Mouse (Mus musculus) telencephalon, adult 2 months (tissue): Measurements from ENCODE around the gene Kcnj1.

Experiments
- DNase-seq: peaks from one replicate; pipeline ENCODE4 v3.0.0-alpha.2; 2011; ENCODE audit warnings: low read depth, low spot score

The Kcnj1 gene

DNA sequence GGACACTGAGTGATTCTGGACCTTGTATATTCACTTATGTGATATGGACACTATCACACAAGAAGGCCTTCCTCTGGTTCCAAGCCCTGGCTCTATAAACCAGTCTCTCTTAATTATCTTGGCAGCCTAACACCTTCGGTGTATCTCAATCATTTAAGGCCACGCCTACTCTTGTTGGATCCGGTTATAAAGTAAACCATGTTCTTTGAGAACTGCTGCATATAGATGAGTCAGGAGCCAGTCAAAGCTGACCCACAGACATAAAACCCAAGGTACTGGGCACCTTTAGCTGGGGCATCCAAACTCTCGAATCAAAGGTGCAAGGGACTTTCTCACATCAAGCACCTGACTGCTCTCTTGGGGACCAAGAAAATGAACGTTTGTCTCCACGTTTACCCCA lies at the start of gene Kcnj1:
Gene Kcnj1, plus strand, starts transcription at position 292 of the 400 bp plus-strand sequence.
- DNase-seq = no peak

DNA sequence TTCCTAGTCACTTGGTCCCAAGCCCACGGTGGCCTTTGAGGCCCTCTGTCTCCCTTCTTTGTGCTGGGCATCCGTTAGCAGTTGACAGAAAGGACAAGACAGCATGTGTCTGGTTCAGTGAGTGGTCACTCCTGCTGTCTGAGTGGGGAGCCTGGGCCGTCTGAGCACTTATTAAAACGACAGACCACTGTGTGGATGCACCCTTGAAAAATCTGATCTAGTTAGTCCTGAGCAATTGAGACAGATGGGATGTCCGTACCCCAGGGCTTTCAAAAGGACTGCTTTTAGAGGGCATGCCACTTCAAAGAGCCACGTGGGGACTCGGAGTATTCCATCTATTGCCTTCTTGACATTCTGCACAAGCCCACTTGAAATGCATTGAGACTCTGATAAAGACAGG lies 48.7 kb upstream of the Kcnj1 start:
- no peak for DNase-seq

GRCm38 (mm10) chr9:32328777-32329176 lies 43.5 kb upstream of the Kcnj1 start:
- DNase-seq = no peak

DNA sequence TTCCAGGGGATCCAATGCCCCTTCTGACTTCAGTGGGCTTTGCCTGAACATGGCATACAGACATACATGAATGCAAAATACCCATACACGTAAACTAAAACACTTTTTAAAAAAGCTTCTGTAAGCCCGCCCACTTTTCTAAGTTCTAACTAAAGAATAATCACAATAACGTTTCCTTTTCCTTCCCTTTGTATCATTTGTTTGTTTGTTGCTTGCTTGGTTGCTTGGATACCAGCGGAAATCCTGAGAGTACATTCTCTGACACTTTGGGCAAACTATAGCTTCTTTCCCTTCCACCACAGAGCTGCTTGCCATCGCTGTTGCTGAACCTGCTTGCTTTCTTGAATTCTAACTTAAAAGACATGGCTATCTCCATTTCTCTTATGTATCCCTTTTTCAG lies 41.1 kb upstream of the Kcnj1 start:
- no peak for DNase-seq

GRCm38 (mm10) chr9:32335389-32336150 lies 36.7 kb upstream of the Kcnj1 start:
- no peak for DNase-seq

DNA sequence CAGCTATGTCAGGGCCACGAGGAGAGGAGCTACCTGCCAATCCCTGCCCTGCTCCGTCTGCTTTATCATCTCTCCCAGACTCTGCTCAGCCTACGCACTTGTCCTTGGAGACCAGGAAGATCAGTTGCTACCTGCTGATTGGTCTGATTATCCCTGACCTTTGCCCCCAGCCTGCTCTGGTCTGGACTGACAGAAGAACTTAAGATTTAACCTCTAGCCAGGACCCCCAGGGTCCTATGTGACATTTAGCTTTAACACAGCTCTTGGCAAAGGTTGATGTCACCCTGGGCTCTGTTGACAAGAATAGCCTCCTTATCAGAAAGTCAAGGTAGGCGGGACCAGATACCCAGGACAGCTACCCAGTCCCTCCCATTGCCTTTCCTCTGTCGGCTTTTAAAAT lies 31.5 kb upstream of the Kcnj1 start:
- no peak for DNase-seq

- DNase-seq = no peak
Measured at GRCm38 (mm10) chr9:32342929-32343328, 29.4 kb upstream of the Kcnj1 start.

- no peak for DNase-seq
Measured at GRCm38 (mm10) chr9:32344051-32344450, 28.2 kb upstream of the Kcnj1 start, which contains the start of gene Kcnj5. Gene Kcnj5, minus strand, starts transcription at chr9:32344350.

DNA sequence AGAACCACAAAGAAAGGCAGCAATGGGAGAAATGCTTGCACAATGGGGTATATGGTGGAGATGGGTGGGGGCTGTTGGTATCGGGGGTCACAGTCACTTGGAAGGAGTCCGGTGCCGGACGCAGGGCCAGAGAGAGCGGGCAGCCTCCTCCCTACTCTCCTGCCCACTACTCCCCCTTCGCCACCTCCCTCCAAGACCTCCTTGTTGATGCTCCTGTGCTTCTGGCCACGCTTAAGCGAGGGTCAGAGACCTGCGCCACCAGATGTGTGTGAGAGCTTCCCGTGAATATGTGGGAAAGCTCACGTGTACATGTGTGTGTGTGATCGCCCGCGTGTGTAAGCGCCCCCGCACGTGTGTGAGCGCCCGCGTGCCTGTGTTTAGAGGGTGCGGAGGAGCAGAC lies 27.8 kb upstream of the Kcnj1 start:
- DNase-seq = peak; percentile 4

DNA sequence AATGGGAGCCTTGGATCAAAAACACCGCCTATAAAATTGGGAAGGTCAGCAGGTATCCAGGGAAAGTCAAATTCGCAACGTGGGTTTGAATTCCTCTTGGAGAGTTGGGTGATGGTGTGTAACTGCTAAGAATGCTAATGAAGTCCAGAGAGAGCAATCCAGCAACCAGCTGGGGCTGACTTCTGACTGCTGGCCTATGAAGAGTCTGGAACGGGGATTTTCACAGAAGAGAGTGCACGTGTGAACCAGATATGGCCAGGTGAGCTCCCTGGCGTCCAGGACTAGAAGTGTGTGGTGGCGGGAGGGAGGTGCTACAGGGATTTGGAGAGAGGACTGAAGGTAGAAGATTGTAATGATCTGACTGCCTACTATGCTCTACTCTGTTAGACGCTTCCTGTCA lies 24.2 kb upstream of the Kcnj1 start:
- DNase-seq = no peak

GRCm38 (mm10) chr9:32349344-32349743 lies 22.9 kb upstream of the Kcnj1 start:
- DNase-seq = no peak

DNA sequence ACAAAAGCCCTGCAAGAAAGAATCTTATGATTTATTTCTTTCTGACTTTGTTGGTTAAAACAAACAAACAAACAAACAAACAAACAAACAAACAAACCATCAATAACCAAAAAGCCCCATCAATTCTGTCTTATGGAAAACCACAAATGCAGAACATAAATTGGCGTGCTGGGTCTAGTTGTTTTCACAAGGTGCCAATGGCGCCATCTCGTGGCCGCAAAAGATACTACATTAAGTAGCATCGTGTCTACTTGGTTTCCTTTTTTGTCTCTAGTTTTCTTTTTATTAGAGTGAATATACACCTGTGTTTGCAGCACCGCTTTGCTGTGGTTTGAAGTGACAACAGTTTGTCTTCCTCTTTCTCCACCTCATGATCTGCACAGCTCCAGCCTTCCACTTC lies 22.0 kb upstream of the Kcnj1 start:
- DNase-seq = peak; percentile 38

GRCm38 (mm10) chr9:32360770-32361169 lies 11.5 kb upstream of the Kcnj1 start:
- DNase-seq = no peak

- DNase-seq = no peak
Measured at GRCm38 (mm10) chr9:32368812-32369211, 3.5 kb upstream of the Kcnj1 start.

DNA sequence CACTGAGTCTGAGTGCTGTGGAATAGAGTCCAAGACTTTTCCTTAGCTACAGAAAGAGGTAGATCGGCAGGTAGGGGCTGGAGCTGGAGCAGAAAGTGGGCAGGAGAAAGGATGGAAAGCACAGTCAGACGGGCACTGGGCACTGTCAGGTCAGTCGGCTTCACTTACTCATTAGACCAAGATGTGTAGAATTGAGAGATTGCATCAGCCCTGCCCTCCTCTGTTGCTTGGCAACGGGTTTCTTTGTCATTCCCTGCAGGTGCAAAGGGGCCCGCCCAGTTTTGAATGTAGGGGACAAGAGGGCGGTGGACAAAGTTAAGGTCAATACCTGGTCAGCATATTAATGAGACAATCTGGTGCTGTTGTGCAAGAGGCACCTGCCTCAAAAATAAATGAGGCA lies 2.9 kb upstream of the Kcnj1 start:
- no peak for DNase-seq

DNA sequence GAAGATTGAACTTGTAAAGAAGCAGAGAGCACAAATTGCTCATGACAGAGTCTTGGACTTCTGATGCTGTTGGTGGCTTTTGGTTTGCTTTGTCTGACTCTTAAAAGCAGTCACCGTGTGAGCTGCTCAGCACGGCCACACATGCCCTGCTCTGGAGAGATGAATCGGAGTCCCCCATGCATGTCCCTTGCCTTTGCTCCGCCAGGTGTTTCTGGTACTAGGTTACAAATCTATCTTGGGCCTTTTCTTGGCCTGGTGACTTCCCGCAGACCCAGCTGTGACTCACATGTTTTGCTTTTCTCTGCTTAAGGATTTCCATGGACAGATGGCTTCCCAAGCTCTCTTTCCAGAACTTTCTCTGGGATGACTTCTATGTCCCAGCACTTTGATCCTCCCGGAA lies 1.4 kb downstream of the Kcnj1 start:
- no peak for DNase-seq

GRCm38 (mm10) chr9:32376031-32376430 lies 3.7 kb downstream of the Kcnj1 start:
- DNase-seq = no peak

DNA sequence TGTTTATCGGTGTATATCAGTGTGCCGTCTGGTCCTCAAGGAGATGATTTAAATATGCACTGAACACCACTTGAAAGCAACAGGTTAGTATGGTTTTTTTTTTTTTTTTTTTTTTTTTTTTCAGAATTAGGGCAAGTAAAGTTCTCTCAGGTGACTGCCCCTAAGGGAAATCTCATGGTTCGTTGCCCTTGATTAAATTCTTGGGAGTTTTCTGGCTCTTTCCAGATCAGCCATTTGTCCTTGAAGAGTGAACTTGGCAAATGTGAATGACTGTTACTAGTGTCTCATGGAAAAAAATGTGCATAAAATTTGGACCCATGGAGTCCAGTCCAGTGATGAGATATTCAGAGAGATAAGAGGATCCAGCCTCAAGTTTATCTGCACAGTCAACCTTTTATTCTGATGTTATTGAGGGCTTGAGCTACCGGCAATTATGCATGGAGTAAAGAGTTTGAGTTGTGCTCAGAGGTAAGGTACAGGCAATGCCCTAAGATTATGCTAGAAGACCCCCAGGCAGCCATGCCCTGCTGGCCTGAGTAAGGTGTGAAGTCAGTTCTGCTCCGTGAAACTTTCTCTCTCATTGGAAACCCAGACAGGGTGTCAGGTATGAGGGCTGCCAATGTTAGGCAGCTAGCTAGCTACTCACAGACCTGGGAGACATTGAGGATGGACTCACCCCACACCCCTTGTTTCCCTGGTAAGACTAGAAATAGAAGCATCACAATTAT lies 4.7 kb downstream of the Kcnj1 start:
- no peak for DNase-seq

DNA sequence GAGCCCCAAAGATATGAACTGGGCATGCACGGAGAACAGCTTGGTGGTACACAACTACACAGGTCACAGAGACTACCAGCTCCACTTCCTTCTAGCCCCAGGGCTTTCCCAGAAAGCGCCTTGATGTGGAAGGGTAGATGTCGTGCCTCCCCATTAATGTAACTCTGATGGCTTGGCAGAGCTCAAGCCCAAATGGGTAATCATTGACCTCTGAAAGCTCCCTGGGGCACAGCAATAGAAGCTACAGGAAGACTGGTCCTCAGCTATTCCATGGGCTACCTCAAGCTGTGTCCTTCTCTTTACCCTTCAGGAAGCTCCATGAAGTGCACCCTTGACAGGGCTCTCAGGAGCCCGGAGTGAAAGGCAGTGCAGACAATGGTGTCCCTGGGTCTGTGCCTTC lies 12.6 kb downstream of the Kcnj1 start:
- DNase-seq = no peak

DNA sequence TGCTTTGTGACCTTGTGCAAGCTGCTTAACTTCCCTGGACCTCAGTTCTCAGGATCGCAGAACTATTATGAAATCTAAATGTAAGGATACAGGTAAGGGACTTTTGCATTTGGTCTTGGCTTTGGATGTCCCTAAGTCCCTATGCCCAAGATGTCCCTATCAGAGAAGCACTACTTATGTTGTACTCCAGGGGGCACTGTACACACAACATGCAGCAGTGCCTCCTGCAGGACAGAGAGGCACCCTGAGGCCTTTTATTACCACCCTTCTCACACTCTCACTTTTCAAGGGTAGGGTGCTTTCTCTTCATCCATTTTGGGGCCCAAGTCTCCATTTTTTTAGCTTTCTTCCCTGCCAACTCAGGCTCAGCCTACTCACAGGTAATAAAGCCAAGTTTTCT lies 15.8 kb downstream of the Kcnj1 start:
- DNase-seq = no peak

GRCm38 (mm10) chr9:32391092-32391491 lies 18.8 kb downstream of the Kcnj1 start:
- DNase-seq = no peak

DNA sequence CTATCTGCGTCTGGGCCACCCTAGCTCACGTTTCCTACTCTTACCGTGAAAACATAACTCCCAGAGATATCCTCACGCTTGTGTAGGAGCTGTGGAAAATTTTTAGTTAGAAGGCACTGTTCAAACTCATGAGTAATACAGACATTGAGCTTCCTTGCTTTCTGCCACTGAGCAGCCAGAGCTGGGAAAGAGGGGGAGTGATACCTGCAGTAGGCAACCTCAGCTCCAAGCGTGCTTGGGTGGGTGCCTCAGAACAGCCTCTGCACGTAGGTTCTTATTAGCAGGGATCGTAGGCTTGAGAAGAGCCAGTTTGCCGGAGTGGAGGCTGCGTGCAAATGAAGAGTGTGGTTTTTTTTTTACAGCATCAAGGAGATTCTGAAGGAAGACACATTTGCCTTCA lies 19.4 kb downstream of the Kcnj1 start:
- peak; percentile 69 for DNase-seq

- DNase-seq = no peak
Measured at GRCm38 (mm10) chr9:32392716-32393115, 20.4 kb downstream of the Kcnj1 start.
